Mouse (Mus musculus) gastrocnemius, adult 18-20 months (tissue): ENCODE measurements at regions not wholly inside any gene's neighbourhood (a gene's known extent, or its start where the extent isn't known, plus 50 kb on each side); places are given as distances from the start of the nearest gene placed in this dataset.

Experiments
- DNase-seq: peaks from one replicate; pipeline ENCODE4 v3.0.0; 2021; ENCODE audit warnings: low spot score

- no peak for DNase-seq
Observed at GRCm38 (mm10) chr14:55301996-55302395, 80.2 kb downstream of the Dhrs2 start.

GRCm38 (mm10) chr14:55313615-55314014 lies 91.8 kb downstream of the Dhrs2 start:
- DNase-seq: no peak

- DNase-seq: no peak
Observed at GRCm38 (mm10) chr14:55323897-55324296, 102.1 kb downstream of the Dhrs2 start.

- no peak for DNase-seq
Observed at GRCm38 (mm10) chr14:55324335-55324734, 102.5 kb downstream of the Dhrs2 start.

GRCm38 (mm10) chr14:55333812-55334211 lies 112.0 kb downstream of the Dhrs2 start:
- no peak for DNase-seq

- DNase-seq: no peak
Observed at GRCm38 (mm10) chr14:55334305-55334704, 112.5 kb downstream of the Dhrs2 start.

- no peak for DNase-seq
Observed at GRCm38 (mm10) chr14:55335586-55335985, 113.8 kb downstream of the Dhrs2 start.

- DNase-seq: no peak
Observed at GRCm38 (mm10) chr14:55336451-55337195, 114.8 kb downstream of the Dhrs2 start.

GRCm38 (mm10) chr14:55338010-55338409 lies 116.2 kb downstream of the Dhrs2 start:
- no peak for DNase-seq

- DNase-seq: no peak
Observed at GRCm38 (mm10) chr14:55338500-55338899, 116.7 kb downstream of the Dhrs2 start.

- no peak for DNase-seq
Observed at GRCm38 (mm10) chr14:55339036-55339614, 117.3 kb downstream of the Dhrs2 start.

GRCm38 (mm10) chr14:55343341-55343740 lies 121.5 kb downstream of the Dhrs2 start:
- DNase-seq: no peak

GRCm38 (mm10) chr14:55343914-55344313 lies 122.1 kb downstream of the Dhrs2 start:
- no peak for DNase-seq

GRCm38 (mm10) chr14:55345091-55345490 lies 123.3 kb downstream of the Dhrs2 start:
- DNase-seq: no peak

- DNase-seq: no peak
Observed at GRCm38 (mm10) chr14:55348098-55348497, 126.3 kb downstream of the Dhrs2 start.

GRCm38 (mm10) chr14:55357258-55357657 lies 121.3 kb upstream of the Dhrs4 start:
- no peak for DNase-seq

GRCm38 (mm10) chr14:55358429-55358828 lies 120.1 kb upstream of the Dhrs4 start:
- DNase-seq: no peak

GRCm38 (mm10) chr14:55362316-55362715 lies 116.2 kb upstream of the Dhrs4 start:
- no peak for DNase-seq

GRCm38 (mm10) chr14:55362757-55363156 lies 115.8 kb upstream of the Dhrs4 start:
- no peak for DNase-seq

GRCm38 (mm10) chr14:55370384-55370783 lies 108.2 kb upstream of the Dhrs4 start:
- DNase-seq: no peak

GRCm38 (mm10) chr14:55372960-55373359 lies 105.6 kb upstream of the Dhrs4 start:
- no peak for DNase-seq

- DNase-seq: peak; percentile 7
Observed at GRCm38 (mm10) chr14:55386773-55387172, 91.8 kb upstream of the Dhrs4 start.

GRCm38 (mm10) chr14:55387378-55387777 lies 91.2 kb upstream of the Dhrs4 start:
- peak; percentile 7 for DNase-seq
